In the genomic region with DNA sequence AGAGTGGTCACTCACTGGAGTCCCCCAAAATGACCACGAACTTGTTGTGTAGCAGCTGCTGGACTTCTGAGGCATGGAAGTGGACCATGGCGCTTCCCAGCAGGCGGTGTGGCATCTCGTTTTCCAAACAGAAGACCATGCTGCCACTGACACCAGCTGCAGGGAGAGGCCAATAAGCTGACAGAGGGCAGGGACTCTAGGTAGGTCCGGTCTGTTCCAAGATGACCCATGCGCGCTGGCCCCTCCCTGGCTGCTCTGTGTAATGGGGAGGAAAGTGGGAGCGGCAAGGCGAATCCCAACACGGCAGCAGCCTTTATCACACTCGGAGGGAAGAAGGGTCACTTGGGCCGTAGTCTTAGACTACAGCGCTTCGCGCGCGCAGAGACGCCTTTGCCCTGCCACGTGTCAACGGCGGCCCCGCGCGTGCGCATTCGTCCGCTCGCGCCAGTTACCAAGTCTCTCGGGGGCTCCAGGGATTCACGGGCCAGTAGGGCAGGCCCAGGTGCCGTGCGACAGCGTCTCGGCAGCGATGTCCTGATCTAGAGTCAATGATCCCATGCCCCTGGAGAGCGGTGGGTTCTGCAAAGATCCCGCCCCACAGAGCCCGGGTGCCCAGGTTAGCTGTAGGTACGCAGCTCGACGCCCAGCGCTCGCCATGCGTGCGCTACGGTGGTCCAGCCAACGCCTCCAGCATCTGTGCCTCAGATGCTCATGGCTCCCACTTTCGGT, we compare ENCODE assay signal across 8 mouse cellular contexts. TPM values are rescaled to one million over a fixed set of nuclear protein-coding genes. Genes with fewer than 3 reads are reported as not detected.
A peak's percentile ranks its signal among the peaks of the same experiment; 100 is the strongest.
DNase-seq lines count a peak whose midpoint lies in the region; ATAC-seq lines count a peak whose summit lies in the region.

No protein-coding gene starts in this region.

- no peaks in the 10 kb centered on the region for H3K27me3 ChIP-seq in limb, embryonic 11.5 days (ENCODE audit: control insufficient read depth, insufficient read depth, low read length)
- H3K27me3 ChIP-seq in midbrain, embryonic 11.5 days (ENCODE audit: control insufficient read depth, insufficient read depth, low read length), result no peaks in the 10 kb centered on the region

- 17% methylated on average over 49 of the region's 49 CpGs for WGBS in limb, embryonic 11.5 days
- WGBS in midbrain, embryonic 11.5 days, result 16% methylated on average over 49 of the region's 49 CpGs

- peak; percentile 65 to 79 for DNase-seq in spleen, adult 18-20 months
- DNase-seq in spleen, adult 12 weeks (ENCODE audit: low spot score), result no peak
- DNase-seq in embryo, embryonic 10.5 days (ENCODE audit: low spot score), result peak; percentile 84
- DNase-seq in gastrocnemius, postnatal 4 days (ENCODE audit: low spot score in 2 of 2), result peak; percentile 69 to 81
- DNase-seq in kidney, adult 11 months, result peak; percentile 72
- peak; percentile 87 for DNase-seq in limb, embryonic 11.5 days (ENCODE audit: low spot score)
- DNase-seq in midbrain, embryonic 11.5 days (ENCODE audit: low spot score, missing footprints), result peak; percentile 87
- DNase-seq in spleen, postnatal 14 days (ENCODE audit: low spot score in 2 of 2), result peak; percentile 59 to 68

- H3K4me3 ChIP-seq in limb, embryonic 11.5 days (ENCODE audit: low read depth, low read length), result peak overlapping the region; percentile 82
- peak overlapping the region; percentile 60 for H3K4me3 ChIP-seq in midbrain, embryonic 11.5 days (ENCODE audit: low read depth, low read length)

- no peaks in the 10 kb centered on the region for H3K9me3 ChIP-seq in limb, embryonic 11.5 days (ENCODE audit: control insufficient read depth, low read length)
- H3K9me3 ChIP-seq in midbrain, embryonic 11.5 days (ENCODE audit: control insufficient read depth, low read length), result no peaks in the 10 kb centered on the region

- peak overlapping the region; percentile 62 for H3K27ac ChIP-seq in limb, embryonic 11.5 days (replicated peaks; ENCODE audit: low read depth, low read length)
- peak overlapping the region; percentile 58 for H3K27ac ChIP-seq in midbrain, embryonic 11.5 days (ENCODE audit: low read depth, low read length)

- peaks cover 8% of the 10 kb centered on the region; the same call in 1 of the 2 replicates for H3K4me1 ChIP-seq in limb, embryonic 11.5 days (ENCODE audit: control insufficient read depth, insufficient read depth, low read length)
- H3K4me1 ChIP-seq in midbrain, embryonic 11.5 days (ENCODE audit: control insufficient read depth, insufficient read depth, low read length), result peaks cover 12% of the 10 kb centered on the region

- peak overlapping the region; percentile 89 for H3K9ac ChIP-seq in limb, embryonic 11.5 days (ENCODE audit: low read length)
- peak overlapping the region; percentile 76 for H3K9ac ChIP-seq in midbrain, embryonic 11.5 days (ENCODE audit: low read length)

- no peaks in the 10 kb centered on the region for H3K36me3 ChIP-seq in limb, embryonic 11.5 days (ENCODE audit: control insufficient read depth, insufficient read depth, low read length)
- H3K36me3 ChIP-seq in midbrain, embryonic 11.5 days (ENCODE audit: control insufficient read depth, insufficient read depth, low read length), result no peaks in the 10 kb centered on the region; the same call in 1 of the 2 replicates

- ATAC-seq in limb, embryonic 11.5 days (ENCODE audit: insufficient number of reproducible peaks, low FRiP score, low TSS enrichment, low read depth), result peak; percentile 76
- peak; percentile 76 for ATAC-seq in midbrain, embryonic 11.5 days (ENCODE audit: low FRiP score)

- H3K4me2 ChIP-seq in limb, embryonic 11.5 days (ENCODE audit: low read depth, severe bottlenecking), result peak overlapping the region; percentile 86
- H3K4me2 ChIP-seq in midbrain, embryonic 11.5 days, result peak overlapping the region; percentile 83

RNA-seq across cellular contexts. Expression of gene Vps16, which starts 0.6 kb away (rescaled TPM):
- total RNA-seq in gastrocnemius, postnatal 4 days (2021), result 10 to 100 TPM; 37.3 to 44.6 TPM
- polyA plus RNA-seq in limb, embryonic 11.5 days (2014; fragmentation: Nextera tagmentation; extraction: Ambion mirVana), result 79.8 and 89.2 TPM in 2 replicates
- 83.7 and 91.7 TPM in 2 replicates for polyA plus RNA-seq in midbrain, embryonic 11.5 days (2014; fragmentation: Nextera tagmentation; extraction: Ambion mirVana)

RNA-seq across cellular contexts. Expression of gene Pced1a, which starts 0.9 kb away (rescaled TPM):
- 10 to 100 TPM; 10.6 to 11.6 TPM for total RNA-seq in gastrocnemius, postnatal 4 days (2021)
- polyA plus RNA-seq in limb, embryonic 11.5 days (2014; fragmentation: Nextera tagmentation; extraction: Ambion mirVana), result 10.9 and 11.4 TPM in 2 replicates
- 7.5 and 8.0 TPM in 2 replicates for polyA plus RNA-seq in midbrain, embryonic 11.5 days (2014; fragmentation: Nextera tagmentation; extraction: Ambion mirVana)

RNA-seq across cellular contexts. Expression of gene Tmem239, which starts 17.3 kb away (rescaled TPM):
- not detected for total RNA-seq in gastrocnemius, postnatal 4 days (2021)
- 0.11 TPM in 1 of 2 replicates, not detected in the other for polyA plus RNA-seq in limb, embryonic 11.5 days (2014; fragmentation: Nextera tagmentation; extraction: Ambion mirVana)
- not detected in 2 replicates for polyA plus RNA-seq in midbrain, embryonic 11.5 days (2014; fragmentation: Nextera tagmentation; extraction: Ambion mirVana)

RNA-seq across cellular contexts. Expression of gene 1700020A23Rik, which starts 18.5 kb away (rescaled TPM):
- total RNA-seq in gastrocnemius, postnatal 4 days (2021), result not detected
- polyA plus RNA-seq in limb, embryonic 11.5 days (2014; fragmentation: Nextera tagmentation; extraction: Ambion mirVana), result not detected in 2 replicates
- polyA plus RNA-seq in midbrain, embryonic 11.5 days (2014; fragmentation: Nextera tagmentation; extraction: Ambion mirVana), result not detected in 2 replicates

RNA-seq across cellular contexts. Expression of gene Gm28372, which starts 18.5 kb away (rescaled TPM):
- not detected for total RNA-seq in gastrocnemius, postnatal 4 days (2021)
- polyA plus RNA-seq in limb, embryonic 11.5 days (2014; fragmentation: Nextera tagmentation; extraction: Ambion mirVana), result not detected in 2 replicates
- not detected in 2 replicates for polyA plus RNA-seq in midbrain, embryonic 11.5 days (2014; fragmentation: Nextera tagmentation; extraction: Ambion mirVana)
